Mouse (Mus musculus) left cerebral cortex, adult 2 months (tissue): ENCODE data around the gene Nup188. TPM values are rescaled to one million over a fixed set of nuclear protein-coding genes. Genes with fewer than 3 reads are reported as not detected.

Experiments used
- DNase-seq, 2 experiments: peaks; one replicate each; pipeline ENCODE4 v3.0.0; 2021 to 2022; ENCODE audit warnings: low spot score in 2 of 2, mixed read lengths in 1 of 2; ENCODE audit errors: extremely low spot score in 1 of 2
- H3K27ac ChIP-seq: fragments of 200-600 bp; 2 replicates; pipeline ENCODE4 v1.8.1; 2022
- H3K4me3 ChIP-seq: fragments of 200-600 bp; 2 replicates; pipeline ENCODE4 v1.8.1; 2022
- CTCF ChIP-seq: fragments of 200-600 bp; IDR thresholded peaks from 2 replicates; pipeline ENCODE4 v1.8.1; 2022; ENCODE audit warnings: antibody characterized with exemption, mild to moderate bottlenecking, moderate library complexity
- intact Hi-C: fragments of 180-260 bp; cut with DNase I; formaldehyde crosslinking; loops from one replicate; pipeline ENCODE4 v1.15.1; 2025
- total RNA-seq, 2 experiments: library from RNA; stranded (reverse); gene quantifications; 2 replicates each; pipeline ENCODE4 v1.2.3; 2021

The Nup188 gene
- total RNA-seq, 2 experiments from 2014 or later: 21.8 to 23.5 TPM

DNA sequence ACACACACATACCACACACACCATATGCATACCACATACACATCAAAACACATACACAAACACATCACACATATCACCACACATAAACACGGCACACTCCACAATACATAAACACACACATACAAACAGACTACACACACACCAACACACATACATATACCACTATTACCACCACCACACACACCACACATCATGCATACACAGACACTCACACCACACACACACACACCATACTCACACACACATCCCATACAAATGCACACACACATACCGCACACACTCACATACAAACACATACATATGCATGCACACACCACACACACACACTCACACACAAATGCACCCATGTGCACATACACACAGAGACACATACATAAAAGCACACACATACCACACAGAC, 18.7 kb upstream of the Nup188 start:
- no peak for TF ChIP-seq CTCF
- no peak for DNase-seq
- no peak overlapping the region for H3K4me3 ChIP-seq
- intact Hi-C loops: no loop called here
- 0 out of 2 replicates have a peak overlapping the region, but pooled peaks have one; percentile 30 for H3K27ac ChIP-seq

DNA sequence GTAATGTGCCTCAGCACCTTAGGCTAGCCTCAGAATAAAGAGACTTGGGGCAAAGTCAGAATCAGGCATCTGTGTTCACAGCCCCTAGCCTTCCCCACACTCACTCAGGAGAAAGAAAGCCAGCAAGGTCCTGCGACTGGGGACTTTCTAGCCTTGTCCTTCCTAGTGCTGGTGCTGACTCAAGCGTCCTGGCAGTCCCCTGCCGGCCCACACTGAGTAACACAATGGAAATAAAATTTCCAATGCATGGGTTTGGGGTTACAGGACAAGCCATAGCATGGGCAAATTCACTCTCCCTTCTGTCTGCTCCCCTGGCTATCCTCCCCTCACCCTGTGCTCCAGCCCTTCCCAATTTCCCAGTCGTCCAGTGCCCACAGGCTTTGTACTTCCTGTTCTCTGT, 17.8 kb upstream of the Nup188 start:
- DNase-seq: no peak
- no peak for TF ChIP-seq CTCF
- intact Hi-C loops: no loop called here
- Histone ChIP-seq H3K27ac (peak overlapping the region; percentile 30; the same call in 1 of the 2 replicates), H3K4me3 (no peak overlapping the region)

- intact Hi-C loops: no loop called here
- H3K27ac ChIP-seq: peak overlapping the region; percentile 75
- no peak for DNase-seq
- H3K4me3 ChIP-seq: no peak overlapping the region
- no peak for TF ChIP-seq CTCF
Observed at GRCm38 (mm10) chr2:30269241-30269990, 16.8 kb upstream of the Nup188 start.

GRCm38 (mm10) chr2:30270134-30270533, 16.1 kb upstream of the Nup188 start:
- DNase-seq: peak; percentile 58 to 59
- Histone ChIP-seq H3K27ac (peak overlapping the region; percentile 75), H3K4me3 (no peak overlapping the region)
- intact Hi-C loops: loop anchor here (1.0 to 2.0 kb wide), 3 partner anchors 33 to 93 kb away; partner anchors contain the start of genes Kyat1 and Lrrc8a
- peak; percentile 98 for TF ChIP-seq CTCF

- H3K4me3 ChIP-seq: no peak within 1 kb of the TSS
- intact Hi-C loops: no loop called here
- no peak within 1 kb of the TSS for H3K27ac ChIP-seq
- no peak for DNase-seq
- TF ChIP-seq CTCF: no peak
Observed at GRCm38 (mm10) chr2:30280743-30281142, 5.5 kb upstream of the Nup188 start, which contains the start of gene Gm28038. TSS of gene Gm28038 (plus strand) at chr2:30281043.

- no peak overlapping the region for H3K4me3 ChIP-seq
- no peak overlapping the region for H3K27ac ChIP-seq
- TF ChIP-seq CTCF: no peak
- DNase-seq: no peak
- intact Hi-C loops: no loop called here
Observed at GRCm38 (mm10) chr2:30281651-30282050, 4.5 kb upstream of the Nup188 start.

- no peak for TF ChIP-seq CTCF
- no peak overlapping the region for H3K4me3 ChIP-seq
- intact Hi-C loops: no loop called here
- H3K27ac ChIP-seq: no peak overlapping the region
- DNase-seq: no peak
Observed at GRCm38 (mm10) chr2:30283193-30283592, 3.0 kb upstream of the Nup188 start.

GRCm38 (mm10) chr2:30285004-30285403, 1.2 kb upstream of the Nup188 start:
- no peak for DNase-seq
- intact Hi-C loops: no loop called here
- Histone ChIP-seq H3K4me3 (peak overlapping the region; percentile 95), H3K27ac (no peak overlapping the region)
- TF ChIP-seq CTCF: no peak

- Histone ChIP-seq H3K27ac (peak overlapping the region; percentile 29; the same call in 1 of the 2 replicates), H3K4me3 (peak overlapping the region; percentile 95)
- no peak for TF ChIP-seq CTCF
- intact Hi-C loops: no loop called here
- no peak for DNase-seq
Observed at GRCm38 (mm10) chr2:30285416-30286181, 598 bp upstream of the Nup188 start.

DNA sequence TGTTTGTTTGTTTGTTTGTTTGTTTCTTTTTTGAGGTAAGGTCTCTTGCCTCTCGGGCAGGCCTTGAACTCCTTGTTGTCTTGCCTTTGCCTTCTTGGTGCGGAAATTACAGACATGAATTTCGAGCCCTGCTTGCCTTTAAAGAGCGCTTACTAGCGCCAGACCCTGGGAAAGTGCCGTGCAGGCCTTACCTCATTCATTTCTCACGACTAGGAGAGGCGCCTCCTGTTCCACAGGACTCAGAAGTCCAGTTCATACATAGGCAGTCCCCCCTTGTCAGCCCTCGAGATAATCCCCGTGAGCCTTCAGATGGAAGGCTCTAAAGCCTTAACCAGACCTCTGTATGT, 803 bp downstream of the Nup188 start:
- Histone ChIP-seq H3K27ac (no peak overlapping the region; the same call in 1 of the 2 replicates), H3K4me3 (peak overlapping the region; percentile 95)
- no peak for TF ChIP-seq CTCF
- intact Hi-C loops: no loop called here
- DNase-seq: no peak

- no peak for DNase-seq
- intact Hi-C loops: no loop called here
- Histone ChIP-seq H3K4me3 (no peak overlapping the region), H3K27ac (no peak overlapping the region)
- peak; percentile 30 for TF ChIP-seq CTCF
Observed at GRCm38 (mm10) chr2:30299525-30299924, 13.3 kb downstream of the Nup188 start.

DNA sequence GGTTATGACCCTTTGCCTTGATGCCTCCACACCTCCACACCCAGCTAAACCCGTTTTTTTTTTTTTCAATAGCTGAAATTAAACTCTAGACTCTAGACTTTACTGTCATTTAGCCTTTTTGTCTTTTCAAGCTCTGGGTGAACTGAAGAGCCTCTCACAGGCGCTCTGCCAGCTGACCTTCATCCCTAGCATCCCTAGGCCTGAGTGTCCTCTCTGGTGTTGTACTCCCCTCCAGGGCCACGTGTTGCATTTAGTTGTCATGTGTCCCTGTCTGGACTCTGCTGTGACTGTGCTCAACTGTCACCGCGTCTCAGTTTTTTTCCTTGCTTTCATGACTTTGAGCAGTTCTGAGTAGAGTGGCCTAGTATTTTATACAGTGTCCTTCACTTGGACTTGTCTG, 13.8 kb downstream of the Nup188 start:
- no peak overlapping the region for H3K4me3 ChIP-seq
- DNase-seq: no peak
- TF ChIP-seq CTCF: no peak
- intact Hi-C loops: no loop called here
- no peak overlapping the region for H3K27ac ChIP-seq
